Mouse (Mus musculus) midbrain, postnatal 0 days (tissue): ENCODE data around the gene Grsf1. TPM values are rescaled to one million over a fixed set of nuclear protein-coding genes. Genes with fewer than 3 reads are reported as not detected.
A peak's percentile ranks its signal among the peaks of the same experiment; 100 is the strongest.

Experiments
- ATAC-seq: fragments of 200-750 bp; cut with Nextera tagmentation; 2 replicates; pipeline ENCODE4 v1.8.0; 2017; ENCODE audit warnings: moderate number of reproducible peaks, mild to moderate bottlenecking, moderate TSS enrichment, moderate library complexity; ENCODE audit not compliant: low FRiP score
- DNase-seq: peaks from one replicate; pipeline ENCODE4 v3.0.0-alpha.2; 2015; ENCODE audit warnings: low spot score
- H3K27ac ChIP-seq: fragments of 300-500 bp; sonication (generic); 2 replicates; pipeline ENCODE4 v1.5.1; 2014; ENCODE audit warnings: low read depth, mild to moderate bottlenecking, low read length, mixed read lengths
- H3K27me3 ChIP-seq: fragments of 300-500 bp; sonication (generic); 2 replicates; pipeline ENCODE4 v1.6.1; 2014; ENCODE audit warnings: low read length, control low read depth, mixed read lengths; ENCODE audit not compliant: insufficient read depth
- H3K36me3 ChIP-seq: fragments of 300-500 bp; sonication (generic); 2 replicates; pipeline ENCODE4 v1.6.1; 2014; ENCODE audit warnings: low read length, control low read depth, mixed read lengths; ENCODE audit not compliant: insufficient read depth
- H3K4me1 ChIP-seq: fragments of 300-500 bp; sonication (generic); 2 replicates; pipeline ENCODE4 v1.6.1; 2014; ENCODE audit warnings: mild to moderate bottlenecking, control low read depth, antibody characterized with exemption, low read length, mixed read lengths; ENCODE audit not compliant: insufficient read depth
- H3K4me2 ChIP-seq: fragments of 300-500 bp; sonication (generic); 2 replicates; pipeline ENCODE4 v1.6.1; 2014; ENCODE audit warnings: low read depth, mild to moderate bottlenecking, low read length, mixed read lengths; ENCODE audit not compliant: poor library complexity, severe bottlenecking
- H3K4me3 ChIP-seq: fragments of 300-500 bp; sonication (generic); 2 replicates; pipeline ENCODE4 v1.5.1; 2014; ENCODE audit warnings: low read depth, mild to moderate bottlenecking, low read length, moderate library complexity
- H3K9ac ChIP-seq: fragments of 300-500 bp; sonication (generic); replicated peaks from 2 replicates; pipeline ENCODE4 v1.6.1; 2014; ENCODE audit warnings: mild to moderate bottlenecking, low read length, moderate library complexity, mixed read lengths; ENCODE audit not compliant: poor library complexity, severe bottlenecking
- H3K9me3 ChIP-seq: fragments of 300-500 bp; sonication (generic); 2 replicates; pipeline ENCODE4 v1.6.1; 2016; ENCODE audit warnings: low read length, control low read depth
- CTCF ChIP-seq: IDR thresholded peaks from 2 replicates; pipeline ENCODE4 v1.5.1; 2016; ENCODE audit warnings: antibody characterized with exemption, mild to moderate bottlenecking
- WGBS: fragments of 180-500 bp; shearing (Covaris S2); extraction: QIAGEN DNeasy Blood & Tissue Kit; methylation state at CpG from one replicate; pipeline ENCODE4 v1.1.7; 2014; 5-methylcytosine and 5-hydroxymethylcytosine counted together
- polyA plus RNA-seq: library from polyadenylated mRNA; unstranded; fragments of >200 nt; fragmentation: Nextera tagmentation; extraction: Ambion mirVana; gene quantifications from 2 replicates; pipeline ENCODE4 v1.2.1, GENCODE M21; 2015
- total RNA-seq: library from RNA; depleted of rRNA; stranded (reverse); fragments of >200 nt; gene quantifications from 2 replicates; pipeline ENCODE4 v1.2.3, GENCODE M21; 2014

Gene Grsf1
- total and polyA plus RNA-seq, 2 experiments from 2014 or later, result 54.1 to 58.0 TPM

DNA sequence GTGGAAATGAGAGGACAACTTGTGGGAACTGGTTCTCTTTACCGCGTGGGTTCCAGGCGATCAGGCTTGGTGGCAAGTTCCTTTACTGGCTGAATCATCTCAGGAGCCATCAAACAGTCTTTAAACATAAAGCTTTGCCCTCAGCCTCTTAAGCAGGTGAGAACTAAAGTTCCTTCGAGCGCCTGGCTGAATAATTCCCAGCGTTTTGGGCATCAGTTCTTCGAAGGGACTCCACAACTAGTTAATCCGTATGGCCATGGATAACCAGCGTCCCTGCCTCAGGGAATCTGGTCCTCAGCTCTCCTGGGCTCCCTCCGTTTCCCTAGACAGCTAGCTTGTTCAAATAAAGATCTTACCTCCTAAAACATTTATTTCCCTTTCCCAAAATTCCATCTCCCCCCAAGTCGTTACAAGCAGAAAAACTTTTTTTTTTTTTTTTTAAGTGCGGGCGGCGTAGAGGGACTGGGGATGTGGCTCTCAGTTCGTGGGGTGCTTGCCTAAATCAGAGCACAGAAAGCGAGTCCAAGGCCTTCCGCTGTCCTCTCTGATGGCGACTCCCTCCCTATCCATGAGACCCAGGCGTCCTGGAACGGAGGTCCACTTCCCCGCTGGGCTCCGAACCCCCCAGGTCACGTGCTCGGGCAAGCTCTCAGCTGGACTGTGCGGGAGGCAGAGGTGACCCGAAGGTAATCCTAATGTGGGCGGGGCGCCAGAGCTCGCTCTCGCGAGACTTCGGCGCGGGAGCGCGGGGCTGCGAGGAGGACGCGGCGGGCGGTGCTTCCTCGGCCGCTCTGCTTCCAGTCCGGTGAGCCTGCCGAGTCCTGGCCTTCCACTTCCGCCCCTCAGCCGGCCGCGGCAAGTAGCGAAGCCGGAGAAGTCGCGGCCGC lies 44.4 kb upstream of the Grsf1 start, which contains the start of gene Mob1b:
Gene Mob1b (plus strand): TSS at position 740 of the 887 bp plus-strand sequence.
- ATAC-seq (peak; percentile 97), DNase-seq (peak; percentile 95)
- H3K9ac ChIP-seq, result peak within 1 kb of the TSS; percentile 94
- no peaks in the 10 kb centered on the region for H3K27me3 ChIP-seq
- H3K4me1 ChIP-seq, result peaks cover 14% of the 10 kb centered on the region; the same call in 1 of the 2 replicates
- 3% methylated on average over 43 of the region's 54 CpGs for WGBS
- no peaks in the 10 kb centered on the region for H3K9me3 ChIP-seq
- TF ChIP-seq CTCF, result no peak
- H3K27ac ChIP-seq, result peak within 1 kb of the TSS; percentile 93
- H3K4me2 ChIP-seq, result peak within 1 kb of the TSS; percentile 92
- no peaks in the 10 kb centered on the region for H3K36me3 ChIP-seq
- peak within 1 kb of the TSS; percentile 99 for H3K4me3 ChIP-seq

DNA sequence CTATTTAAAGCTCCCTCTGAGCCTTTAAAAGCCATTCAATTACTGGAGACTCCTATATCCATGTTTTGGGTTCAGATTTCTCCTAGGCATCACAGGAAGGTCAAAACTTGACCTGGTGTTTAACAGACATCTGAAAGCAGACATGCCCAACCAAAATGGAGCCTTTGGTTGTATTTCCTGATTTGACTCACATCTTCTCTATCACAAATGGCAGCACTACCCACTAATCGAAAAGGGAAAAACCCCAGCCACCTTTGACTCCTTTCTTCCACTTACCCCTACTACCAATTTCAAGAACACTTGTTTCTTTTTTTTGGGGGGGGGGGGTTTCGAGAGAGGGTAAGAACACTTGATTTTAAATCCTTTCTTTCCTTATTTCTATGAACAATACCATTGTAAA lies 41.0 kb upstream of the Grsf1 start:
- Histone ChIP-seq H3K9ac (no peak overlapping the region), H3K4me1 (peaks cover 4% of the 10 kb centered on the region; the same call in 1 of the 2 replicates), H3K9me3 (no peaks in the 10 kb centered on the region), H3K4me3 (no peak overlapping the region), H3K36me3 (no peaks in the 10 kb centered on the region), H3K27me3 (no peaks in the 10 kb centered on the region), H3K27ac (no peak overlapping the region), H3K4me2 (no peak overlapping the region)
- ATAC-seq, result no peak
- no peak for DNase-seq
- 87% methylated on average over 2 of the region's 2 CpGs for WGBS
- TF ChIP-seq CTCF, result no peak

DNA sequence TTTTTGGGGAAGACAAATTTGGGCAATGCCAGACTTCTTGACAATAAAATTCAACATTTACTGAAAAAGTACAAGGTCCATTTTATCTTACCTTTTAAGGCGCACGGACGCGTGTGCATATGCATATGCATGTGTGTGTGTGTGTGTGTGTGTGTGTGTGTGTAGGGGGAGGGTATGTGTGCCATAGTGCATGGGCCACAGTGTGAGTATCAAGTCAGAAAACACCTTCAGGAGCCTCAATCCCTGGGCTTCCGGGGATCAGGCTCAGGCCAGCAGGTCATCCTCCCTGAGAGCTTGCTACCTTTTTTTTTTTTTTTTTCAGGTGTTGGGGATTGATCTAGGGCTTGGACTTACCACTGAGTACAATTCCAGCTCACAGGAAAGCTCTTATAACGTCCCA lies 36.4 kb upstream of the Grsf1 start:
- no peak overlapping the region for H3K9ac ChIP-seq
- no peak for TF ChIP-seq CTCF
- no peak for ATAC-seq
- no peaks in the 10 kb centered on the region for H3K36me3 ChIP-seq
- peaks cover 9% of the 10 kb centered on the region; the same call in 1 of the 2 replicates for H3K4me1 ChIP-seq
- H3K27me3 ChIP-seq, result no peaks in the 10 kb centered on the region
- DNase-seq, result no peak
- no peak overlapping the region for H3K27ac ChIP-seq
- 66% methylated on average over 6 of the region's 6 CpGs for WGBS
- no peaks in the 10 kb centered on the region for H3K9me3 ChIP-seq
- H3K4me2 ChIP-seq, result no peak overlapping the region
- no peak overlapping the region for H3K4me3 ChIP-seq

DNA sequence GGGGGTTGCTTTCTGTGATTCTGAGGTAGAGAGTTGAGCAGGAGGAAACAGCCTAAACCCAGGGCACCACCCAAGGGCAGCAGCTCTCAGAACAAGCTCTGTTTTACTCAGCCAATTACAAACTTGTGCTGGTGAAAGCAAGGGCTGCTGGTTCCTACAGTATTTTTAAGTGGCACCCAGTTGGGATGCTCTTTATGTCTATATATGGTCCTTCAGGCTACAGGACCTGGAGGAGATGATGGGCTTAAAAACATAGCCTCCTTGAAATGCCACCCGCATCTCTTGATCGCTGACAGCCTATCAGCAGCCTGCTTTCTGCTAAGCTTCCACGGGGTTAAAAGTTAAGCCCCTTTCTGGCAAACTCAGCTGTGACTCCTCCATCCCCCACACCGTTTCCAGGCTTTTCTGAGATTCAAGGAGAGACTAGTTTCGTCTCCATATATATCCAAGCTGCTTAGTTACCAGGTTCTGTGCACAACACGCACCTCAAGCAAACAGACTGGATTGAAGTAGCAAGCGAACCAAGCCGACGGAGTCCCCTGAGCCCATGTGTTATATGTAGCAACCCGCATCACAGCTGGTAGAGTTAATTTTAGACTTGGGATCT lies 35.8 kb upstream of the Grsf1 start:
- DNase-seq (peak; percentile 6), ATAC-seq (peak; percentile 48; the same call in 1 of the 2 replicates)
- no peaks in the 10 kb centered on the region for H3K27me3 ChIP-seq
- H3K27ac ChIP-seq, result no peak overlapping the region
- 18% methylated on average over 10 of the region's 10 CpGs for WGBS
- no peak overlapping the region for H3K4me3 ChIP-seq
- TF ChIP-seq CTCF, result no peak
- no peaks in the 10 kb centered on the region for H3K36me3 ChIP-seq
- H3K4me2 ChIP-seq, result peak overlapping the region; percentile 24
- H3K9me3 ChIP-seq, result no peaks in the 10 kb centered on the region
- H3K9ac ChIP-seq, result no peak overlapping the region
- H3K4me1 ChIP-seq, result peaks cover 9% of the 10 kb centered on the region; the same call in 1 of the 2 replicates

DNA sequence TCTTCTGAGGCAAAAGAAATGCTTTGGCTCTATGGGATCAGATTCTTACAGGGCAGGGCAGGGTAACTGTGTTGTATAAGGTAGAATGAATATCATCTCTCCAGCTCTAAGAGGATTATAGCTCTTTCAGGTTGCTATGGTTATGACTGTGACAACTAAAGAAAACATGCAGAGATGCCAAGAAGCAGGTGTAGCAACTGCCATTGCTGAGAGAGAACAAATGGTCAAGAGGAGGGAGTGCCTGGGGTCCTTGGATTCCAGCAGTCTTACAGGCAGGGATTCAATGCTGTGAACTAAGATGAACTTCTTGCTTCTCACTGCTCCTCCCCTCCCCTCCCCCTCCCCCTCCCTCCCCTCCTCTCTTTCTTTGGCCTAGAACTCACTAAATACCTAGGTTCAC lies 35.2 kb upstream of the Grsf1 start:
- no peak for TF ChIP-seq CTCF
- ATAC-seq (peak; percentile 54; the same call in 1 of the 2 replicates), DNase-seq (peak; percentile 7)
- Histone ChIP-seq H3K4me3 (no peak overlapping the region), H3K4me2 (no peak overlapping the region), H3K36me3 (no peaks in the 10 kb centered on the region), H3K27ac (no peak overlapping the region), H3K27me3 (no peaks in the 10 kb centered on the region), H3K4me1 (peaks cover 9% of the 10 kb centered on the region; the same call in 1 of the 2 replicates), H3K9me3 (no peaks in the 10 kb centered on the region), H3K9ac (no peak overlapping the region)

DNA sequence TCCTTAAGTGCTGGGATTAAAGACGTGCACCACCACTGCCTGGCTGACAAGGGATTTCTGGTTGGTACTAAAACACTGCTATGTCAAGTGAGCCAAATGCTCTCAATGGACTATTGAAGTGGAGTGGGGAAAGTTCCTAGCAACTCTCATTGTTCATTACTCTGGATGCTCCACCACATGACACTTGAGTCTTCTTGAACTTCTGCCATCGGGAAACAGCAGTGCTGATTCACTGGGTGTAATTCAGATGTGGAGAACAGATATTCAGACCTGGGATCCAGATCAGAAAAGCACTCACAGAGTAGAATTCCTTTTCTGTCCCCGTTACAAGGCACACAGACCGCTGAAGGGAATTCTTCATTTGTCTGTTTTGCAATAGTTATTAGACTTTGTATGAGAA lies 27.6 kb upstream of the Grsf1 start:
- H3K9ac ChIP-seq, result no peak overlapping the region
- WGBS, result 76% methylated on average over 4 of the region's 4 CpGs
- DNase-seq, result peak; percentile 15
- no peaks in the 10 kb centered on the region for H3K4me1 ChIP-seq
- ATAC-seq, result no peak
- H3K9me3 ChIP-seq, result no peaks in the 10 kb centered on the region
- no peak for TF ChIP-seq CTCF
- H3K4me3 ChIP-seq, result no peak overlapping the region
- H3K27ac ChIP-seq, result no peak overlapping the region
- H3K36me3 ChIP-seq, result no peaks in the 10 kb centered on the region
- H3K4me2 ChIP-seq, result no peak overlapping the region
- H3K27me3 ChIP-seq, result no peaks in the 10 kb centered on the region
